Mouse (Mus musculus): ENCODE results near the gene Gjc1. TPM values are rescaled to one million over a fixed set of nuclear protein-coding genes. Genes with fewer than 3 reads are reported as not detected.

Gjc1 gene
- polyA plus RNA-seq, 1 experiment from 2014 or later: 46.6 TPM

- Histone ChIP-seq H3K4me1 (replicated peaks) (peaks cover 74% of the 10 kb centered on the region), H3K4me2 (peak overlapping the region; percentile 39; the same call in 1 of the 2 replicates), H3K9me3 (replicated peaks) (no peaks in the 10 kb centered on the region), H3K4me3 (no peak overlapping the region), H3K36me3 (no peaks in the 10 kb centered on the region), H3K27ac (peak overlapping the region; percentile 47; the same call in 1 of the 2 replicates), H3K9ac (no peak overlapping the region), H3K27me3 (no peaks in the 10 kb centered on the region)
- no peak for ATAC-seq (replicated peaks; ENCODE audit: insufficient number of reproducible peaks, insufficient read depth, low FRiP score, low read depth)
- 68% methylated on average over 7 of the region's 7 CpGs for WGBS
These were observed 39.7 kb downstream of the Gjc1 start for GRCm38 (mm10) chr11:102779824-102780223.

DNA sequence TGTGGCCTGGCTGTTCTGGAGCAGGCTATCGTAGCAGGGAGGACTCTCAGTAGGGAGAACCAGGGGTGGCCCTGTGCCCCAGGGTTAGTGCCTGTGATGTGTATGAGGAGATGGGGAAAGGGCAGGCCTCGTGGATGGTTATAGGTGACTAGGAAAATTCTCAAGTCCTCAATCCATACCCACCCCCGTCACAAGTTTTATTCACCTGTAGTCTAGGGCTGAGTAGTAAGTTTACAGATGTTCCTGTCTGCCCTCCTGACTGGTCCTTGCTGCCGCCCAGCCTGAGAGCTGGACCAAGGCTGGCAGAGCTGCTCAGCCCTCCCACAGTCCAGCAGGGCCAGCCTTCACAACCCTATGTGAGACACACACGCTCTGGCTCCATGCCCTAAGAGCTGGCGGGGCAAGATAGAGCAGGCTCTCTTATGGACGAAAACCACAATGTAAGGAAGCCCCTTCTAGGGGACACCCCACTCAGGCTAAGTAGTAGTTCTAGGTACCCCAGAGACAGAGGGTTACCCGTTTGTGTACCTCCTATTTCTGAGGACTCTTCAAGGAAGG is 40.3 kb downstream of the Gjc1 start:
- H3K9me3 ChIP-seq (replicated peaks): no peaks in the 10 kb centered on the region
- H3K9ac ChIP-seq: no peak overlapping the region
- WGBS: 74% methylated on average over 8 of the region's 8 CpGs
- H3K36me3 ChIP-seq: no peaks in the 10 kb centered on the region
- no peak overlapping the region for H3K4me3 ChIP-seq
- H3K4me2 ChIP-seq: no peak overlapping the region
- 0 out of 2 replicates have a peak overlapping the region, but pooled peaks have one; percentile 20 for H3K27ac ChIP-seq
- peaks cover 72% of the 10 kb centered on the region for H3K4me1 ChIP-seq (replicated peaks)
- no peak for ATAC-seq (replicated peaks; ENCODE audit: insufficient number of reproducible peaks, insufficient read depth, low FRiP score, low read depth)
- no peaks in the 10 kb centered on the region for H3K27me3 ChIP-seq

DNA sequence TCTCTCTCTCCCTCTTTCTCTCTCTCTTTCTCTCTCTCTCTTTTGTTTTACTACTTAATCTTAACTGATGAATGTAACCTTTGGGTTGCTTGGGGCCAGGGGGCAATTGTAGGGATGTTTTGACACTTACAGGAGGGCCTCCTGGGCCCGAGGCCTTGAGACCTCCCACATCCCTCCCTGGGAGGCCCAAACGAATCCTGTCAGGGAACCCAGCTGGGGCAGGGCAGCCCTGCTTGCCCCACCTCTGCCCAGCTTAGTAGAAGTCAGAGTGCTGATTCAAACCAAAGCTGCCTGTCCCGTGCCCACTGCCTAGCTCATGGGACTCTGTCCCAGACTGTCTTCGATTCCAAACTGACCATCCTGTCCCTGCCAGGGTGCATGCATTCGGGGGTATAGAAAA is 40.9 kb downstream of the Gjc1 start:
- no peak overlapping the region for H3K4me2 ChIP-seq
- ATAC-seq (replicated peaks; ENCODE audit: insufficient number of reproducible peaks, insufficient read depth, low FRiP score, low read depth): no peak
- no peak overlapping the region for H3K9ac ChIP-seq
- peaks cover 67% of the 10 kb centered on the region for H3K4me1 ChIP-seq (replicated peaks)
- 51% methylated on average over 5 of the region's 5 CpGs for WGBS
- H3K4me3 ChIP-seq: no peak overlapping the region
- no peaks in the 10 kb centered on the region for H3K9me3 ChIP-seq (replicated peaks)
- 0 out of 2 replicates have a peak overlapping the region, but pooled peaks have one; percentile 7 for H3K27ac ChIP-seq
- H3K36me3 ChIP-seq: no peaks in the 10 kb centered on the region
- no peaks in the 10 kb centered on the region for H3K27me3 ChIP-seq

DNA sequence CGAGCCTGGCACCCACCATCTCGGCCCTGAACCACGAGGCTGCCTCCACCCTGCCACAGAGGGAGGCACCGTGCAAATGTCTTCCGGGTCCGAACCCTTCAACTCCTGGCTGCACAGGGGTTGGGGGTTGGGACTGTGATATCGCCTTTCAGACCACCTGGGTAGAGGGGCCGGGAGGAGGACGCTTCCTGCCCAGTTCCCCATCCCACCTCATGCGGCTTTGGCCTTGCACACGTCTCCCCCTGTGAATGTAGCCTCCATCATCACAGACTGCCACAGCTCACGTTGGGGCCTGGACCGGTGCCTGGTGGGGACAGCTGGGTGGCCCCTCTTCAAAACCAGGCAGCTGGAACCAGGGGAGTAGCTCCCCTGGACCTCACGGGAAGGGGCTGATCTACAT is 41.3 kb downstream of the Gjc1 start:
- ATAC-seq (replicated peaks; ENCODE audit: insufficient number of reproducible peaks, insufficient read depth, low FRiP score, low read depth): no peak
- Histone ChIP-seq H3K4me3 (no peak overlapping the region), H3K27ac (0 out of 2 replicates have a peak overlapping the region, but pooled peaks have one; percentile 55), H3K9ac (peak overlapping the region; percentile 57), H3K4me2 (peak overlapping the region; percentile 68), H3K36me3 (no peaks in the 10 kb centered on the region), H3K4me1 (replicated peaks) (peaks cover 63% of the 10 kb centered on the region), H3K27me3 (no peaks in the 10 kb centered on the region), H3K9me3 (replicated peaks) (no peaks in the 10 kb centered on the region)
- WGBS: 43% methylated on average over 14 of the region's 14 CpGs

DNA sequence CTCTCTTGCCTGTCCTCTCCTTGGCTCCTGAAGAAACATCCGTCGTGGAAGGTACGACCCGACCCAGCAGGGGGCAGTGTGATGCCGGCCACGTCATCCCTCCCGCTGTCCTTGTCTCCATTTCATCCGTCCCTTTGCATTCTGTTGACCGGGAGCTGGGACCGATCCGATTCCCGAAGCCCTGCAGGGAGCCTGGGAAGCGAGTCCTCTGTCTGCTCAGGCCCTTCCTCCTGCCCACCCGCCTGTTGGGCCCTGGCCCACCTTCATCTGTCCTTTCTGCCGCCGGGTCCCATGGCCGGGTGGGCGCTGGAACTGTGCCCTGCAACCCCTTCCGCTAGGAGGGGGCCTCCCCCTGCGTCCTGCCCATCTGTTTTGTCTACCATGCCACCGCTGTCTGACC is 41.9 kb downstream of the Gjc1 start:
- H3K27me3 ChIP-seq: no peaks in the 10 kb centered on the region
- H3K4me1 ChIP-seq (replicated peaks): peaks cover 57% of the 10 kb centered on the region
- no peaks in the 10 kb centered on the region for H3K36me3 ChIP-seq
- ATAC-seq (replicated peaks; ENCODE audit: insufficient number of reproducible peaks, insufficient read depth, low FRiP score, low read depth): 0 out of 2 replicates have a peak, but pooled peaks have one; percentile 12
- H3K4me2 ChIP-seq: peak overlapping the region; percentile 68
- peak overlapping the region; percentile 55; the same call in 1 of the 2 replicates for H3K27ac ChIP-seq
- no peaks in the 10 kb centered on the region for H3K9me3 ChIP-seq (replicated peaks)
- peak overlapping the region; percentile 57 for H3K9ac ChIP-seq
- peak overlapping the region; percentile 38 for H3K4me3 ChIP-seq
- 21% methylated on average over 21 of the region's 21 CpGs for WGBS

DNA sequence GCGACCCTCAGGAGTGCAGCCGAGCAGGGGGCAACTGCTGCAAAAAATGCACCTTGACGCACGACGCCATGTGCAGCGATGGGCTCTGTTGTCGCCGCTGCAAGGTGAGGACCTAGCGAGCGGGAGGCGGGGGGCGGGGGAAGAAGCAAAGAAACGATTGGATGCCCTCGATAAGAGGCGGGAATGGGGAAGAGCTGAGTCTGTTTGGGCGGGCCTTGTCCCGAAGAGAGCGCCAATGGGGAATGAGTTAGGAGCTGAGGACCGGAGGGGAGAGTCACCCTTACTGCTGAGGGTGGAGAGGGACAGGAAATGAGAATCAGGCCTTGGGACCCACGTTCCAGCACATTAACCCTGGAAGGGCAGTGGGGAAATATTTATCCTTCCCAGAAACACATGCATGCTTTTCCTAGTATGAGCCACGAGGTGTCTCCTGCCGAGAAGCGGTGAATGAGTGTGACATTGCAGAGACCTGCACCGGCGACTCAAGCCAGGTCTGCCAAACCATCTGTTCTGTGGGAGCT is 44.8 kb downstream of the Gjc1 start:
- H3K27ac ChIP-seq: peak overlapping the region; percentile 71
- WGBS: 2% methylated on average over 25 of the region's 25 CpGs
- peak overlapping the region; percentile 60 for H3K4me3 ChIP-seq
- no peaks in the 10 kb centered on the region for H3K9me3 ChIP-seq (replicated peaks)
- H3K4me2 ChIP-seq: peak overlapping the region; percentile 98
- peaks cover 49% of the 10 kb centered on the region for H3K4me1 ChIP-seq (replicated peaks)
- H3K27me3 ChIP-seq: peaks cover 7% of the 10 kb centered on the region; the same call in 1 of the 2 replicates
- H3K36me3 ChIP-seq: no peaks in the 10 kb centered on the region
- ATAC-seq (replicated peaks; ENCODE audit: insufficient number of reproducible peaks, insufficient read depth, low FRiP score, low read depth): peak; percentile 87
- H3K9ac ChIP-seq: peak overlapping the region; percentile 58

- peak overlapping the region; percentile 98 for H3K4me2 ChIP-seq
- peak overlapping the region; percentile 71 for H3K27ac ChIP-seq
- peak overlapping the region; percentile 60 for H3K4me3 ChIP-seq
- peaks cover 7% of the 10 kb centered on the region; the same call in 1 of the 2 replicates for H3K27me3 ChIP-seq
- ATAC-seq (replicated peaks; ENCODE audit: insufficient number of reproducible peaks, insufficient read depth, low FRiP score, low read depth): peak; percentile 18; the same call in 1 of the 2 replicates
- H3K9me3 ChIP-seq (replicated peaks): no peaks in the 10 kb centered on the region
- peak overlapping the region; percentile 58 for H3K9ac ChIP-seq
- under 1% methylated on average over 46 of the region's 46 CpGs for WGBS
- no peaks in the 10 kb centered on the region for H3K36me3 ChIP-seq
- H3K4me1 ChIP-seq (replicated peaks): peaks cover 46% of the 10 kb centered on the region
These were observed 45.5 kb downstream of the Gjc1 start for GRCm38 (mm10) chr11:102773713-102774611.

- Histone ChIP-seq H3K27ac (no peak overlapping the region), H3K4me1 (replicated peaks) (peaks cover 37% of the 10 kb centered on the region), H3K36me3 (no peaks in the 10 kb centered on the region), H3K9me3 (replicated peaks) (no peaks in the 10 kb centered on the region), H3K4me2 (no peak overlapping the region), H3K4me3 (no peak overlapping the region), H3K27me3 (peaks cover 7% of the 10 kb centered on the region; the same call in 1 of the 2 replicates), H3K9ac (no peak overlapping the region)
- 76% methylated on average over 18 of the region's 18 CpGs for WGBS
- no peak for ATAC-seq (replicated peaks; ENCODE audit: insufficient number of reproducible peaks, insufficient read depth, low FRiP score, low read depth)
These were observed 46.5 kb downstream of the Gjc1 start for GRCm38 (mm10) chr11:102772771-102773700.

DNA sequence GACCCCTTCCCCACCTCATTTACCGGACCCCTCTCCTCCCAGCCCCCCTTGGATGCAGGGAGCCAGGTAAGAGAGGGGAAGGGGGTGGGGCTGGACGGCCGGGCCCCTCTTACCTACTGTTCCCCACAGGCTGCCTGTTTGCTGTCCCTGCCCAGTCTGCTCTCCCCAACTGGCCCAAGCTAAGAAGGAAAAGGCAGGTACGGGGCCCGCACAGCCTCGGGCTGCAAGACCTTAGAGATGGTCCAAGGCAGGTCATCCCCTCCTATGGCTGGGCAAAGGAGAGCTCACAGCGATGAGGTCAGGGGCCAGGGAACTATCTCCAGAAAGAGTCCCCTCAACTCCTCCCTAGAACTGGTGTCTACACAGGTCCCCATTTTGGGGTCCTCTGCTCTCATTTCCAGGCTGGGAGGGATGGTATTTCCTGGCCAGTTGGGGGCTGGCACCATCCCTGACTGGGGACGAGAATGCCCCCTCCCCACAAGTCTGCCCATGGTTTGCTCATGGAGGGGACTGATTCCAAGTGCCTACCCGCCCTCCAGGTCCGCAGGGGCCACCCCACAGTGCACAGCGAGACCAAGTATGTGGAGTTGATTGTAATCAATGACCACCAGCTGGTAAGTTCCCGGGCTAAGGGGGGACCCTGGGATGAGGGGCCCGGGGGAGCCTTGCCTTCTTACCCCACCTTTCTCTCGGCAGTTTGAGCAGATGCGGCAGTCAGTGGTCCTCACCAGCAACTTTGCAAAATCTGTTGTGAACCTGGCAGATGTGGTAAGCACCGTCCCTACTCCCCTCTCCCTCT is 47.4 kb downstream of the Gjc1 start:
- Histone ChIP-seq H3K4me2 (no peak overlapping the region), H3K27ac (no peak overlapping the region), H3K4me1 (replicated peaks) (peaks cover 28% of the 10 kb centered on the region), H3K9me3 (replicated peaks) (no peaks in the 10 kb centered on the region), H3K9ac (no peak overlapping the region), H3K36me3 (no peaks in the 10 kb centered on the region), H3K4me3 (no peak overlapping the region), H3K27me3 (peaks cover 7% of the 10 kb centered on the region; the same call in 1 of the 2 replicates)
- ATAC-seq (replicated peaks; ENCODE audit: insufficient number of reproducible peaks, insufficient read depth, low FRiP score, low read depth): no peak
- WGBS: 41% methylated on average over 16 of the region's 16 CpGs

Measured in heart, embryonic 15.5 days (tissue).